Mouse (Mus musculus) MEL (cell line): ENCODE measurements around the gene Pgam1. TPM values are rescaled to one million over a fixed set of nuclear protein-coding genes. Genes with fewer than 3 reads are reported as not detected.

Source experiments
- DNase-seq: peaks from one replicate; pipeline ENCODE4 v3.0.0; 2011; ENCODE audit warnings: low read depth, low spot score
- H3K27ac ChIP-seq: 2 replicates; pipeline ENCODE4 v1.5.1; 2012; ENCODE audit warnings: low read depth, mild to moderate bottlenecking, control low read depth, low read length, moderate library complexity; ENCODE audit not compliant: control insufficient read depth
- H3K27me3 ChIP-seq, 2 experiments: fragments of 150-350 bp in 1 of 2; sonication (generic) in 1 of 2; 2 replicates each; pipeline ENCODE4 v1.6.1; 2012; ENCODE audit warnings: low read length in 2 of 2, mild to moderate bottlenecking in 2 of 2, improper control_type of control experiment in 1 of 2, moderate library complexity in 1 of 2; ENCODE audit not compliant: insufficient read depth in 2 of 2, control insufficient read depth in 1 of 2
- H3K36me3 ChIP-seq, 2 experiments: 2 replicates each; pipeline ENCODE4 v1.6.1; 2012 to 2014; ENCODE audit warnings: low read length in 2 of 2, improper control_type of control experiment in 1 of 2, inconsistent platforms in 1 of 2, mild to moderate bottlenecking in 1 of 2; ENCODE audit not compliant: insufficient read depth in 2 of 2, control insufficient read depth in 1 of 2
- H3K4me1 ChIP-seq, 2 experiments: fragments of 150-350 bp in 1 of 2; sonication (generic) in 1 of 2; 2 replicates each; pipeline ENCODE4 v1.6.1; 2012; ENCODE audit warnings: low read length in 2 of 2, improper control_type of control experiment in 1 of 2, mild to moderate bottlenecking in 1 of 2; ENCODE audit not compliant: insufficient read depth in 2 of 2, control insufficient read depth in 1 of 2
- H3K4me3 ChIP-seq, 2 experiments: fragments of 150-350 bp in 1 of 2; sonication (generic) in 1 of 2; 2 replicates each; pipeline ENCODE4 v1.5.1; 2012; ENCODE audit warnings: low read depth in 2 of 2, low read length in 2 of 2, mild to moderate bottlenecking in 2 of 2, moderate library complexity in 2 of 2, control low read depth in 1 of 2, improper control_type of control experiment in 1 of 2; ENCODE audit not compliant: control insufficient read depth in 1 of 2, insufficient read depth in 1 of 2
- H3K79me2 ChIP-seq: 2 replicates; pipeline ENCODE4 v1.6.1; 2012; ENCODE audit warnings: mild to moderate bottlenecking, low read length, moderate library complexity; ENCODE audit not compliant: control insufficient read depth, poor library complexity, insufficient read depth
- H3K9ac ChIP-seq: 2 replicates; pipeline ENCODE4 v1.6.1; 2012; ENCODE audit warnings: low read depth, mild to moderate bottlenecking, control low read depth, low read length, moderate library complexity; ENCODE audit not compliant: control insufficient read depth, poor library complexity, severe bottlenecking
- H3K9me3 ChIP-seq: fragments of 150-350 bp; sonication (generic); replicated peaks from 2 replicates; pipeline ENCODE4 v1.6.1; 2012; ENCODE audit warnings: mild to moderate bottlenecking, low read length, improper control_type of control experiment, moderate library complexity; ENCODE audit not compliant: insufficient read depth
- BHLHE40 ChIP-seq: IDR thresholded peaks from 2 replicates; pipeline ENCODE4 v1.6.1; 2012; ENCODE audit warnings: low read depth, mild to moderate bottlenecking, inconsistent platforms, low read length, improper control_type of control experiment, borderline replicate concordance
- CHD1 ChIP-seq: IDR thresholded peaks from 2 replicates; pipeline ENCODE4 v1.6.1; 2012; ENCODE audit warnings: low read depth, mild to moderate bottlenecking, inconsistent platforms, low read length, improper control_type of control experiment
- CHD2 ChIP-seq: IDR thresholded peaks from 2 replicates; pipeline ENCODE4 v1.6.1; 2011; ENCODE audit warnings: low read length, improper control_type of control experiment
- CTCF ChIP-seq, 3 experiments: IDR thresholded peaks in 2 of 3; conservative IDR thresholded peaks in 1 of 3; 2 replicates each; pipeline ENCODE4 v1.5.1; 2011 to 2012; ENCODE audit warnings: low read length in 3 of 3, low read depth in 2 of 3, mild to moderate bottlenecking in 2 of 3, improper control_type of control experiment in 1 of 3, inconsistent platforms in 1 of 3, mixed read lengths in 1 of 3, moderate library complexity in 1 of 3; ENCODE audit not compliant: control insufficient read depth in 1 of 3, insufficient read depth in 1 of 3, poor library complexity in 1 of 3, severe bottlenecking in 1 of 3
- E2F4 ChIP-seq: IDR thresholded peaks from 2 replicates; pipeline ENCODE4 v1.6.1; 2011; ENCODE audit warnings: low read depth, low read length, improper control_type of control experiment, borderline replicate concordance
- ELF1 ChIP-seq: IDR thresholded peaks from 2 replicates; pipeline ENCODE4 v1.6.1; 2014; ENCODE audit warnings: low read depth, mild to moderate bottlenecking, inconsistent platforms, low read length, improper control_type of control experiment, moderate library complexity
- EP300 ChIP-seq, 2 experiments: IDR thresholded peaks; 2 replicates each; pipeline ENCODE4 v1.6.1; 2011; ENCODE audit warnings: improper control_type of control experiment in 2 of 2, low read length in 2 of 2, low read depth in 1 of 2, mild to moderate bottlenecking in 1 of 2
- ETS1 ChIP-seq: IDR thresholded peaks from 2 replicates; pipeline ENCODE4 v1.6.1; 2012; ENCODE audit warnings: low read depth, mild to moderate bottlenecking, inconsistent platforms, low read length, improper control_type of control experiment, moderate library complexity
- GABPA ChIP-seq: IDR thresholded peaks from 2 replicates; pipeline ENCODE4 v1.6.1; 2012; ENCODE audit warnings: low read depth, mild to moderate bottlenecking, inconsistent platforms, low read length, improper control_type of control experiment, moderate library complexity
- GATA1 ChIP-seq: IDR thresholded peaks from 2 replicates; pipeline ENCODE4 v1.6.1; 2011; ENCODE audit warnings: low read depth, low read length, improper control_type of control experiment
- HCFC1 ChIP-seq: IDR thresholded peaks from 2 replicates; pipeline ENCODE4 v1.6.1; 2012; ENCODE audit warnings: low read depth, mild to moderate bottlenecking, inconsistent platforms, low read length, improper control_type of control experiment, moderate library complexity
- JUND ChIP-seq: IDR thresholded peaks from 2 replicates; pipeline ENCODE4 v1.6.1; 2011; ENCODE audit warnings: low read depth, mild to moderate bottlenecking, improper control_type of control experiment, low read length
- KAT2A ChIP-seq: conservative IDR thresholded peaks from 2 replicates; pipeline ENCODE4 v1.6.1; 2012; ENCODE audit warnings: low read depth, low read length, improper control_type of control experiment, inconsistent platforms
- MAFK ChIP-seq: IDR thresholded peaks from 2 replicates; pipeline ENCODE4 v1.6.1; 2011; ENCODE audit warnings: low read depth, mild to moderate bottlenecking, low read length, improper control_type of control experiment, borderline replicate concordance
- MAX ChIP-seq: IDR thresholded peaks from 2 replicates; pipeline ENCODE4 v1.6.1; 2011; ENCODE audit warnings: low read length, improper control_type of control experiment
- MAZ ChIP-seq: IDR thresholded peaks from 2 replicates; pipeline ENCODE4 v1.6.1; 2012; ENCODE audit warnings: low read depth, mild to moderate bottlenecking, inconsistent platforms, low read length, improper control_type of control experiment
- MXI1 ChIP-seq: IDR thresholded peaks from 2 replicates; pipeline ENCODE4 v1.6.1; 2011; ENCODE audit warnings: mild to moderate bottlenecking, low read depth, low read length, improper control_type of control experiment
- MYB ChIP-seq: IDR thresholded peaks from 2 replicates; pipeline ENCODE4 v1.6.1; 2011; ENCODE audit warnings: mild to moderate bottlenecking, low read depth, low read length, improper control_type of control experiment
- MYC ChIP-seq: IDR thresholded peaks from 2 replicates; pipeline ENCODE4 v1.6.1; 2011; ENCODE audit warnings: low read depth, mild to moderate bottlenecking, low read length, improper control_type of control experiment, moderate library complexity
- NELFE ChIP-seq: IDR thresholded peaks from 2 replicates; pipeline ENCODE4 v1.6.1; 2011; ENCODE audit warnings: low read depth, low read length, improper control_type of control experiment
- NRF1 ChIP-seq: IDR thresholded peaks from 2 replicates; pipeline ENCODE4 v1.6.1; 2014; ENCODE audit warnings: low read depth, mild to moderate bottlenecking, inconsistent platforms, low read length, improper control_type of control experiment, moderate library complexity; ENCODE audit not compliant: poor library complexity, insufficient read depth, severe bottlenecking
- POLR2A ChIP-seq, 2 experiments: IDR thresholded peaks; 2 replicates each; pipeline ENCODE4 v1.6.1; 2011 to 2012; ENCODE audit warnings: low read length in 2 of 2, mild to moderate bottlenecking in 2 of 2, control low read depth in 1 of 2, improper control_type of control experiment in 1 of 2, low read depth in 1 of 2, moderate library complexity in 1 of 2; ENCODE audit not compliant: control insufficient read depth in 1 of 2, insufficient read depth in 1 of 2, poor library complexity in 1 of 2
- POLR2AphosphoS2 ChIP-seq: IDR thresholded peaks from 2 replicates; pipeline ENCODE4 v1.6.1; 2011; ENCODE audit warnings: low read length, improper control_type of control experiment
- POLR2AphosphoS5 ChIP-seq: IDR thresholded peaks from 2 replicates; pipeline ENCODE4 v1.6.1; 2012; ENCODE audit warnings: low read depth, borderline replicate concordance, mild to moderate bottlenecking, inconsistent platforms, low read length, moderate library complexity, mixed read lengths
- RAD21 ChIP-seq: IDR thresholded peaks from 2 replicates; pipeline ENCODE4 v1.6.1; 2011; ENCODE audit warnings: mild to moderate bottlenecking, low read depth, low read length, improper control_type of control experiment
- SIN3A ChIP-seq: IDR thresholded peaks from 2 replicates; pipeline ENCODE4 v1.6.1; 2012; ENCODE audit warnings: low read length, improper control_type of control experiment, inconsistent platforms
- TAL1 ChIP-seq: IDR thresholded peaks from 2 replicates; pipeline ENCODE4 v1.6.1; 2012; ENCODE audit warnings: mild to moderate bottlenecking, inconsistent platforms, low read length, moderate library complexity, mixed read lengths
- TBP ChIP-seq: IDR thresholded peaks from 2 replicates; pipeline ENCODE4 v1.8.0; 2011; ENCODE audit warnings: low read depth, low read length, improper control_type of control experiment
- TCF12 ChIP-seq: IDR thresholded peaks from 2 replicates; pipeline ENCODE4 v1.6.1; 2014; ENCODE audit warnings: low read depth, mild to moderate bottlenecking, inconsistent platforms, low read length, improper control_type of control experiment, moderate library complexity
- UBTF ChIP-seq: IDR thresholded peaks from 2 replicates; pipeline ENCODE4 v1.6.1; 2012; ENCODE audit warnings: low read depth, mild to moderate bottlenecking, inconsistent platforms, low read length, improper control_type of control experiment, moderate library complexity, borderline replicate concordance; ENCODE audit not compliant: insufficient read depth
- USF1 ChIP-seq: IDR thresholded peaks from 2 replicates; pipeline ENCODE4 v1.6.1; 2014; ENCODE audit warnings: low read depth, mild to moderate bottlenecking, inconsistent platforms, low read length, improper control_type of control experiment, moderate library complexity
- USF2 ChIP-seq, 2 experiments: IDR thresholded peaks; 2 replicates each; pipeline ENCODE4 v1.6.1; 2011 to 2012; ENCODE audit warnings: improper control_type of control experiment in 2 of 2, low read length in 2 of 2, borderline replicate concordance in 1 of 2, inconsistent platforms in 1 of 2, low read depth in 1 of 2, mild to moderate bottlenecking in 1 of 2; ENCODE audit not compliant: insufficient read depth in 1 of 2
- ZC3H11A ChIP-seq: IDR thresholded peaks from 2 replicates; pipeline ENCODE4 v1.6.1; 2012; ENCODE audit warnings: low read depth, mild to moderate bottlenecking, inconsistent platforms, low read length, improper control_type of control experiment
- ZKSCAN1 ChIP-seq: IDR thresholded peaks from 2 replicates; pipeline ENCODE4 v1.6.1; 2012; ENCODE audit warnings: low read depth, mild to moderate bottlenecking, inconsistent platforms, low read length, improper control_type of control experiment, moderate library complexity
- ZMIZ1 ChIP-seq: IDR thresholded peaks from 2 replicates; pipeline ENCODE4 v1.6.1; 2012; ENCODE audit warnings: low read depth, mild to moderate bottlenecking, inconsistent platforms, low read length, improper control_type of control experiment, moderate library complexity
- ZNF384 ChIP-seq: IDR thresholded peaks from 2 replicates; pipeline ENCODE4 v1.6.1; 2012; ENCODE audit warnings: low read depth, mild to moderate bottlenecking, inconsistent platforms, low read length, improper control_type of control experiment
- polyA plus RNA-seq, 2 experiments: library from polyadenylated mRNA; stranded (reverse) in 1 of 2; unstranded in 1 of 2; fragments of >175 nt in 1 of 2; fragments of >200 nt in 1 of 2; gene quantifications; 2 replicates each; pipeline versions ENCODE4 v1.2.1 to v1.2.4; 2012; ENCODE audit warnings: low replicate concordance in 2 of 2, low read depth in 1 of 2; ENCODE audit not compliant: insufficient read length in 2 of 2, insufficient read depth in 1 of 2, missing spikeins in 1 of 2
- total RNA-seq: library from RNA; depleted of rRNA; stranded (reverse); fragments of 300-350 nt; gene quantifications from 2 replicates; pipeline ENCODE4 v1.2.3, GENCODE M21; 2012

Pgam1 gene
- total and polyA plus RNA-seq, 3 experiments, result 220 to 756 (median 267) TPM

GRCm38 (mm10) chr19:41933179-41934086 is 21.7 kb downstream of the Pgam1 start, which contains the start of the genes Exosc1 and Zdhhc16:
TSS of gene Exosc1 (minus strand) at chr19:41933423.
TSS of gene Zdhhc16 (plus strand) at chr19:41933480.
- H3K36me3 ChIP-seq, result peaks cover 8 to 23% of the 10 kb centered on the region in 2 experiments
- H3K9me3 ChIP-seq, result no peaks in the 10 kb centered on the region
- peaks cover 4 to 15% of the 10 kb centered on the region in 2 experiments for H3K4me1 ChIP-seq
- TF ChIP-seq MXI1 (peak; percentile 98), SIN3A (peak; percentile 96), NRF1 (peak; percentile 99), POLR2AphosphoS2 (peak; percentile 97), GATA1 (no peak), USF1 (peak; percentile 88), MYC (peak; percentile 96), CTCF (IDR thresholded peaks at IDR 0.05 in 2 of 3, conservative IDR thresholded peaks at IDR 0.05 in 1 of 3; ENCODE audit: control insufficient read depth in 1 of 3, insufficient read depth in 1 of 3, low read depth in 2 of 3, low read length in 3 of 3, poor library complexity in 1 of 3, severe bottlenecking in 1 of 3) (no peak), ZKSCAN1 (no peak), ETS1 (0 out of 2 replicates have a peak, but pooled peaks have one; percentile 26), MAX (peak; percentile 90), ZNF384 (peak; percentile 91), TAL1 (no peak), MYB (no peak), POLR2A (IDR thresholded peaks at IDR 0.05; ENCODE audit: control insufficient read depth in 1 of 2, insufficient read depth in 1 of 2, low read depth in 1 of 2, low read length in 2 of 2, poor library complexity in 1 of 2) (peak; percentile 91 to 99), USF2 (IDR thresholded peaks at IDR 0.05; ENCODE audit: borderline replicate concordance in 1 of 2, insufficient read depth in 1 of 2, low read depth in 1 of 2, low read length in 2 of 2) (no peak), NELFE (peak; percentile 95), EP300 (IDR thresholded peaks at IDR 0.05; ENCODE audit: low read depth in 1 of 2, low read length in 2 of 2) (peak in 1 of 2 experiments; percentile 7; a peak in 2 of 4 replicates), KAT2A (peak; percentile 97), BHLHE40 (no peak), RAD21 (no peak), MAZ (no peak), HCFC1 (peak; percentile 98), E2F4 (no peak; the same call in 1 of the 2 replicates), CHD1 (0 out of 2 replicates have a peak, but pooled peaks have one; percentile 35), POLR2AphosphoS5 (no peak), ZMIZ1 (peak; percentile 56), UBTF (no peak), CHD2 (peak; percentile 92), TCF12 (no peak), GABPA (no peak), TBP (peak; percentile 83), ZC3H11A (no peak), ELF1 (peak; percentile 94), MAFK (no peak), JUND (no peak)

More at GRCm38 (mm10) chr19:41933179-41934086, 21.7 kb downstream of the Pgam1 start, which contains the start of the genes Exosc1 and Zdhhc16:
- peaks cover 46% of the 10 kb centered on the region for H3K79me2 ChIP-seq
- peak; percentile 100 for DNase-seq
- H3K27me3 ChIP-seq, result no peaks in the 10 kb centered on the region
- H3K9ac ChIP-seq, result peak within 1 kb of the TSS; percentile 78
- peak within 1 kb of the TSS; percentile 78 to 81 for H3K4me3 ChIP-seq
- H3K27ac ChIP-seq, result peak within 1 kb of the TSS; percentile 41
